Mouse (Mus musculus) limb, embryonic 14.5 days (tissue): ENCODE data around the gene Elp1. TPM values are rescaled to one million over a fixed set of nuclear protein-coding genes. Genes with fewer than 3 reads are reported as not detected.

Source experiments
- ATAC-seq: fragments of 200-750 bp; cut with Nextera tagmentation; 2 replicates; pipeline ENCODE4 v1.8.0; 2017; ENCODE audit warnings: low read depth, moderate number of reproducible peaks, moderate TSS enrichment; ENCODE audit not compliant: low FRiP score
- DNase-seq: peaks from one replicate; pipeline ENCODE4 v3.0.0-alpha.2; 2015; ENCODE audit warnings: low spot score
- H3K27ac ChIP-seq: fragments of 300-500 bp; sonication (generic); replicated peaks from 2 replicates; pipeline ENCODE4 v1.5.1; 2014; ENCODE audit warnings: low read depth, mild to moderate bottlenecking, low read length, moderate library complexity, mixed read lengths
- H3K27me3 ChIP-seq: fragments of 300-500 bp; sonication (generic); 2 replicates; pipeline ENCODE4 v1.6.1; 2014; ENCODE audit warnings: low read length, mixed read lengths; ENCODE audit not compliant: control insufficient read depth, insufficient read depth
- H3K36me3 ChIP-seq: fragments of 300-500 bp; sonication (generic); 2 replicates; pipeline ENCODE4 v1.6.1; 2014; ENCODE audit warnings: mild to moderate bottlenecking, low read length, moderate library complexity, mixed read lengths; ENCODE audit not compliant: control insufficient read depth, insufficient read depth
- H3K4me1 ChIP-seq: fragments of 300-500 bp; sonication (generic); 2 replicates; pipeline ENCODE4 v1.6.1; 2014; ENCODE audit warnings: antibody characterized with exemption, low read length, mixed read lengths; ENCODE audit not compliant: control insufficient read depth, insufficient read depth
- H3K4me2 ChIP-seq: fragments of 300-500 bp; sonication (generic); replicated peaks from 2 replicates; pipeline ENCODE4 v1.6.1; 2014; ENCODE audit warnings: low read depth, mild to moderate bottlenecking, low read length, moderate library complexity; ENCODE audit not compliant: severe bottlenecking
- H3K4me3 ChIP-seq: fragments of 300-500 bp; sonication (generic); replicated peaks from 2 replicates; pipeline ENCODE4 v1.5.1; 2014; ENCODE audit warnings: low read length
- H3K9ac ChIP-seq: fragments of 300-500 bp; sonication (generic); 2 replicates; pipeline ENCODE4 v1.6.1; 2014; ENCODE audit warnings: mild to moderate bottlenecking, low read depth, low read length, moderate library complexity; ENCODE audit not compliant: severe bottlenecking
- H3K9me3 ChIP-seq: fragments of 300-500 bp; sonication (generic); 2 replicates; pipeline ENCODE4 v1.6.1; 2016; ENCODE audit warnings: low read length; ENCODE audit not compliant: control insufficient read depth
- POLR2A ChIP-seq: fragments of 200-500 bp; IDR thresholded peaks from 2 replicates; pipeline ENCODE4 v1.8.0; 2012; ENCODE audit warnings: inconsistent platforms, mild to moderate bottlenecking, moderate library complexity, borderline replicate concordance; ENCODE audit not compliant: insufficient read depth, insufficient read length; ENCODE audit errors: extremely low read depth
- WGBS: fragments of 180-500 bp; shearing (Covaris S2); extraction: QIAGEN DNeasy Blood & Tissue Kit; methylation state at CpG from one replicate; pipeline ENCODE4 v1.1.7; 2014; 5-methylcytosine and 5-hydroxymethylcytosine counted together
- polyA plus RNA-seq, 2 experiments: library from polyadenylated mRNA; depleted of rRNA in 1 of 2; stranded (reverse) in 1 of 2; unstranded in 1 of 2; fragments of >200 nt; fragmentation: Nextera tagmentation in 1 of 2; extraction: Ambion mirVana in 1 of 2; gene quantifications; 2 replicates each; pipeline versions ENCODE4 v1.2.1 to v1.2.3; 2012 to 2014

Gene Elp1
- polyA plus RNA-seq, 2 experiments, result 60.8 to 72.3 TPM

GRCm38 (mm10) chr4:56716801-56717200 lies 85.3 kb downstream of the Elp1 start:
- no peak for TF ChIP-seq POLR2A
- Histone ChIP-seq H3K4me3 (no peak overlapping the region), H3K36me3 (no peaks in the 10 kb centered on the region), H3K27ac (no peak overlapping the region), H3K27me3 (no peaks in the 10 kb centered on the region), H3K4me1 (peaks cover 12% of the 10 kb centered on the region; the same call in 1 of the 2 replicates), H3K9me3 (no peaks in the 10 kb centered on the region), H3K9ac (no peak overlapping the region), H3K4me2 (no peak overlapping the region)
- DNase-seq (no peak), ATAC-seq (no peak)
- WGBS, result 65% methylated on average over 5 of the region's 5 CpGs

GRCm38 (mm10) chr4:56713155-56713554 lies 89.0 kb downstream of the Elp1 start:
- H3K9me3 ChIP-seq, result no peaks in the 10 kb centered on the region
- H3K27me3 ChIP-seq, result no peaks in the 10 kb centered on the region
- H3K4me3 ChIP-seq, result no peak overlapping the region
- no peak overlapping the region for H3K27ac ChIP-seq
- no peak for DNase-seq
- no peak for TF ChIP-seq POLR2A
- no peak overlapping the region for H3K4me2 ChIP-seq
- no peaks in the 10 kb centered on the region for H3K36me3 ChIP-seq
- 83% methylated on average over 3 of the region's 3 CpGs for WGBS
- 0 out of 2 replicates have a peak, but pooled peaks cover 5% of the 10 kb centered on the region for H3K4me1 ChIP-seq
- no peak for ATAC-seq
- no peak overlapping the region for H3K9ac ChIP-seq

GRCm38 (mm10) chr4:56702234-56702633 lies 99.9 kb downstream of the Elp1 start:
- Histone ChIP-seq H3K27me3 (no peaks in the 10 kb centered on the region), H3K9ac (no peak overlapping the region), H3K27ac (no peak overlapping the region), H3K4me1 (no peaks in the 10 kb centered on the region), H3K36me3 (no peaks in the 10 kb centered on the region), H3K9me3 (no peaks in the 10 kb centered on the region), H3K4me2 (no peak overlapping the region), H3K4me3 (no peak overlapping the region)
- DNase-seq (no peak), ATAC-seq (no peak)
- no peak for TF ChIP-seq POLR2A
- 36% methylated on average over 10 of the region's 10 CpGs for WGBS

Other genes with a start within 250 kb of the Elp1 start
- gene Gm26657, start 62.3 kb downstream of the Elp1 start, polyA plus RNA-seq (2012; rRNA removed), result not detected in 2 replicates
- gene Gm26657, start 62.3 kb downstream of the Elp1 start, polyA plus RNA-seq (2014; fragmentation: Nextera tagmentation; extraction: Ambion mirVana), result not detected in 2 replicates
- gene Actl7b, start 60.9 kb downstream of the Elp1 start, polyA plus RNA-seq (2012; rRNA removed), result 0.06 and 0.19 TPM in 2 replicates
- gene Actl7b, start 60.9 kb downstream of the Elp1 start, polyA plus RNA-seq (2014; fragmentation: Nextera tagmentation; extraction: Ambion mirVana), result not detected in 2 replicates
- gene Actl7a, start 58.9 kb downstream of the Elp1 start, polyA plus RNA-seq (2012; rRNA removed), result not detected in 2 replicates
- gene Actl7a, start 58.9 kb downstream of the Elp1 start, polyA plus RNA-seq (2014; fragmentation: Nextera tagmentation; extraction: Ambion mirVana), result 0.12 TPM in 1 of 2 replicates, not detected in the other
- gene Fam206a, start within 50 bp of the Elp1 start, polyA plus RNA-seq (2012; rRNA removed), result 12.7 and 13.7 TPM in 2 replicates
- 18.5 and 19.4 TPM in 2 replicates for gene Fam206a, start within 50 bp of the Elp1 start, polyA plus RNA-seq (2014; fragmentation: Nextera tagmentation; extraction: Ambion mirVana)
- gene Ctnnal1, start 62.9 kb upstream of the Elp1 start, polyA plus RNA-seq (2012; rRNA removed), result 21.0 and 25.8 TPM in 2 replicates
- 28.4 and 29.5 TPM in 2 replicates for gene Ctnnal1, start 62.9 kb upstream of the Elp1 start, polyA plus RNA-seq (2014; fragmentation: Nextera tagmentation; extraction: Ambion mirVana)
- gene Tmem245, start 145.1 kb upstream of the Elp1 start, polyA plus RNA-seq (2012; rRNA removed), result 11.9 and 14.8 TPM in 2 replicates
- 9.0 and 10.0 TPM in 2 replicates for gene Tmem245, start 145.1 kb upstream of the Elp1 start, polyA plus RNA-seq (2014; fragmentation: Nextera tagmentation; extraction: Ambion mirVana)
- gene Frrs1l, start 188.1 kb upstream of the Elp1 start, polyA plus RNA-seq (2012; rRNA removed), result 2.3 and 2.5 TPM in 2 replicates
- gene Frrs1l, start 188.1 kb upstream of the Elp1 start, polyA plus RNA-seq (2014; fragmentation: Nextera tagmentation; extraction: Ambion mirVana), result 4.1 and 4.3 TPM in 2 replicates